Mouse (Mus musculus): ENCODE data around the gene Zkscan1. TPM values are rescaled to one million over a fixed set of nuclear protein-coding genes. Genes with fewer than 3 reads are reported as not detected.
A peak's percentile ranks its signal among the peaks of the same experiment; 100 is the strongest.
"Not testable (repeated sequence)": the region's sequence is repeated elsewhere in the genome, so short reads cannot be mapped to it uniquely, and the experiment has no call there.

Gene Zkscan1
- total RNA-seq (2021): 10 to 100 TPM; 42.8 to 44.7 TPM
- long read RNA-seq, experiment 1, full-length matches to known transcripts: 6 of 9 reads
- long read RNA-seq, experiment 1, partial matches to known transcripts: 0 of 9 reads
- long read RNA-seq, experiment 1, other reads (novel, unspliced or antisense): 3 of 9 reads
- long read RNA-seq, experiment 2, full-length matches to known transcripts: 7 of 9 reads
- long read RNA-seq, experiment 2, partial matches to known transcripts: 1 of 9 reads
- long read RNA-seq, experiment 2, other reads (novel, unspliced or antisense): 1 of 9 reads

DNA sequence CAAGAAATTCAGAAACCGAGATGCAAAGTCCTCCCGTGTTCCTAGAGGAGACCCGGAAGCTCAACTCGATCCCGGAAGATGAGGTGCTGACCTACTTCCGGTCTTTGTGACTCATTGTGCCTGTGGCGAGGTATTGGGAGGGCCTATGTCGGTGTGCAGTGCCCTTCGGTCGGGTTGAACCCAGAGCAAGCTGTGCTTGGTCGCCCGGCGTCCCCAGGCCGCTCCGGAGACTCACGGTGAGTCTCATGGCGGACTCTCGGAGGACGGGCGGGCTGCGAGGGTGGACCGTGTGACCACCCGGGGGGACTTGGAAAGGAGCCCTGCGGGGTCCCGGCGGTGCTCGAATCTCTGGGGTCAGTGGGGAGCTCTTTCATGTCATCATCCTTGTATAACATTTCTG lies at the start of gene Zkscan1:
Gene Zkscan1 (plus strand): TSS at position 89 of the 400 bp plus-strand sequence.
- peak; percentile 76 to 88 for DNase-seq (ENCODE audit: low spot score in 2 of 2)

DNA sequence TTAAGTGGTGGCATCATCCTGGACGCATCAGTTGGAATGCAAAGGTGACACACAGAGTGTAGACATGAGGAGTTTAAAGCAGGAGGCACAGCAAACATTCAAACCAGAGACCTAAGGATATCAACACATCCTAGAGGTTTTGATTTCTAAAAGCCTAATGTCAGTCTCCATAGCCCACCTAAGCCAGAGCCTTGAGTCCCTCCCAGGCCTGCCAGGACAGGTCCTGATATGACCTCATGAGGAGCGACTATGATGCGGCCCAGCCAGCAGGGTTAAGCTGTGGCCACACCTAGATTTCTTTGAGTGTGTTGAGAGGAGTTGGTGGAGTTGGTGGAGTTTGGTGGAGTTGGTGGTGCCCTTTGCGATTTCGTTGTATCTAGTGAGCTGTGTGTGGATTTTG lies 32.0 kb upstream of the Zkscan1 start, which contains the start of gene Smok3c:
Gene Smok3c (plus strand): TSS at position 301 of the 400 bp plus-strand sequence.
- DNase-seq (ENCODE audit: low spot score in 2 of 2): not testable (repeated sequence)

DNA sequence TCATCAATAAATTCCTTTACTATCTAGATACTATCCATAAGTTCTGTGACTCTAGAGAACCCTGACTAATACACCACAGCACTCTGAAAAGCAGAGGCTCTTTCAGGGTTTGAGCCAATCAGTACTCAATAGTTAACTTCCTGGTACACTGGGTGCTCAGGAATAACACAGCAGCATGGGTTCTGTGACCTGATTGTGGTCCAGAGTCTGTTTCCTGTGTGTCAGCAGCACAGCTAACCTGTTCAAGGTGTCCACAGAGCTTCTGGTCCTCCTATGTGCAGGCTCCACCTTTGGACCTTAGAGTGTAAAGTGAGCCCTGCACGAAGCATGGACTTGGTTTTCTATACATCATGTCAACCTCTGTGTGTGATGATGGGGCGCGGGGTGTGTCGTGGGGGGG lies 11.1 kb upstream of the Zkscan1 start:
- DNase-seq (ENCODE audit: low spot score in 2 of 2): no peak

GRCm38 (mm10) chr5:138075684-138076083 lies 9.2 kb upstream of the Zkscan1 start:
- DNase-seq (ENCODE audit: low spot score in 2 of 2): no peak

GRCm38 (mm10) chr5:138076148-138076547 lies 8.7 kb upstream of the Zkscan1 start:
- DNase-seq (ENCODE audit: low spot score in 2 of 2): no peak

DNA sequence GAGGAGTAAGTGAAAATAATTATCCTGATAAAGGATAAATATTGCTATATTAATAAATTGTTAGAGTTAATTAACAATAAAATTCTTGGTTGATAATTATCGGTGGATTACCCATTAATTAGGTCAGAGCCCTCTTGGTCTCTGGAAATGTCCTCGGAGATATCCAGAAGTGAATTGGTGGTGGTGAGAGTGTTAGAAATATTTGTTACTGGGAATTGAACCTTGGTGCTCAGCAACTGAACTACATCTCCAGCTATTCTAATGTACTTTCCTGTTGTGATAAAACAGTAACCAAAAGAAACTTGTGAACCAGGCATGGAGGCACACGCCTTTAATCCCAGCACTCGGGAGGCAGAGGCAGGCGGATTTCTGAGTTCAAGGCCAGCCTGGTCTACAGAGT lies 4.4 kb upstream of the Zkscan1 start:
- DNase-seq (ENCODE audit: low spot score in 2 of 2): no peak

GRCm38 (mm10) chr5:138081446-138081845 lies 3.4 kb upstream of the Zkscan1 start:
- DNase-seq (ENCODE audit: low spot score in 2 of 2): no peak

- DNase-seq (ENCODE audit: low spot score in 2 of 2): no peak
These were observed 1.5 kb upstream of the Zkscan1 start for GRCm38 (mm10) chr5:138083318-138083900.

- DNase-seq (ENCODE audit: low spot score in 2 of 2): no peak
These were observed 948 bp upstream of the Zkscan1 start for GRCm38 (mm10) chr5:138083936-138084335.

DNA sequence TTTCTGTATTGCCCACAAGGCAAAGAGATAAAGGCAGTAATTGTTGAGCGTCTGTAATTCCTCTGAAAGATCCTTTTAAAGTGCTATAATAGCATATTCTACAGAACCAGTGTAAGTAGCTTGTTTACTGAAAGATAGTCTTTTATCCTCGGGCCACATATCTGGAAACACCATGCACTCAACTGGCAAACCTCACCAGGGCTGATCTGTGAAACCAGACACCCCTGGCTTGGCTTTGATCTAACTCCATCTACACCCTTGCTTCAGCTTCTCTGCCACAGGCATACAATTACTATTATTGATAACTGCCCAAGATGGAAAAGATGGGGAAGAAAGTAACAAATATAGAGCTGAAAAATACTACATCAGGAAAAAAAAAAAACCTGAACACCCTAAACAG lies 377 bp upstream of the Zkscan1 start:
- DNase-seq (ENCODE audit: low spot score in 2 of 2): no peak

DNA sequence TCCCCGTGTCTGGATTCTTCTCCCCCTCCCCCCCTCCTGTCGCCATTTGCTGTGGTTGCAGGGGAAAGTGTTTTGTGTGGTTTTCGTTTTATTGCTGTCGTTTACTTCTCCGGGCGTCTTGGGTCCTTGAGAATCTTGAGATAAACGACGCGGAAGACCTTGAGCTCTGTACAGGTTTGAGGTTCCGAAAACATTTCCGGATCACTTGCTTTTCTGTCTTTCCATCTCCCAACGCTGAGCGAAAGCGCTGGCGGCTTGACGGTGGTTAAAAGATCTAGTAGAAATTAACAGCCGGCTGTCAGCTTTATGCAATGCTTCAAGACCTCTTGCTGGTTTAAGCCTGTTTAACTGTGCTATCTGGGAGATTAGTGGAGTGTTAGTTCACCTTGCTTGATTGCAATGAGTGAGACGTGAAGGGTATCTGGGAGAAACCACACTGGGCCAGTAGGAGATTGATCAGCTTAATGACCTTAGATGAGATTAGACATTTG lies 582 bp downstream of the Zkscan1 start:
- DNase-seq (ENCODE audit: low spot score in 2 of 2): peak; percentile 20 to 27

- DNase-seq (ENCODE audit: low spot score in 2 of 2): no peak
These were observed 2.0 kb downstream of the Zkscan1 start for GRCm38 (mm10) chr5:138086842-138087241.

DNA sequence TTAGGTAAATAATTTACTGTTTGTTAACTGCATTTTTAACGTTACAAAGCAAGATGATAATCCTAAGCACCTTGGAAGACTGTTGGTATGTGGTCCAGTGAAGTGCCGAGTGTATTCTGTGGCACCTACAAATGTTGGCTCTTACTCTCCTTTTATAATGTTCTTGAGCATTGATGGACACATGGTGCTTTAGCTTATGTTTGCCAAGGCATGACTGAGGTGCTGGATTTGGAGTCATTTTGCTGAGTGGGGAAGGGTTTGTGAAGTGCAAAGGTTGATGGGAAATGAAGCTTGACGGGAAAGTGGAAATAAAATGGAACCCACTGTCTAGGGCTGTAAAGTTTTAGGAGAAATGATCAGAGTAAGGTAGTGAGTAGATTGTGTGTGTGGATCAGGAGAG lies 3.5 kb downstream of the Zkscan1 start:
- DNase-seq (ENCODE audit: low spot score in 2 of 2): no peak

DNA sequence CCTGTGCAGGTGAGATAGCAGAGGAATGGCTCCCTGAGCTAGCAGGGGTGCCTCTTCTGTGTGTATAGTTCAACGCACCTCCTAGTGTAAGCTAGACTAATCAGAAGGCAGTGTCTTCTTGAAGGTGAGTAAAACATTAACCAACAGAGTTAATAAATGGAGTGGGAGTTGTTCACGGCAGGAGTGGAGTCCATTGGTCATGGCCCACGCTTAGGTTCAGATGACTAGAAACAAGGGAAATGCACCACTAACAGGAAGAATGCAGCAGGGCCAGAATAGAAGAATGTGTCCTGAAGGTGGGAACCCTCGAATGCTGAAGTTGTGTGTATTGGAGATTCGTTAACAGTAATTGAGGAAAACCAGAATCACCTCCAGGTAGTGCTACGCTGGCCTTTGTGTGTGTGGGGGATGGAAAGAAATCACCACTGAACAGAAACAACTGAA lies 4.2 kb downstream of the Zkscan1 start:
- DNase-seq (ENCODE audit: low spot score in 2 of 2): no peak

DNA sequence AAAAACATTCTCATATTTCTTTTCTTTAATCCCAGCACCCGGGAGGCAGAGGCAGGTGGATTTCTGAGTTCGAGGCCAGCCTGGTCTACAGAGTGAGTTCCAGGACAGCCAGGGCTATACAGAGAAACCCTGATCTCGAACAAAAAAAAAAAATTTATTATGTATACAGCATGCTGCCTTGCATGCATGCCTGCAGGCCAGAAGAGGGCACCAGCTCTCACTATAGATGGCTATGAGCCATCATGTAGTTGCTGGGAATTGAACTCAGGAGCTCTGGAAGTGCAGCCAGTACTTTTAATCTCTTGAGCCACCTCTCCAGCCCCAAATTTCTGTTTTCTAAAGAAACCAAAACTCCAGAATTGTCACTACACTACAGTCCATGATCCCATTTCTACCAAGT lies 5.4 kb downstream of the Zkscan1 start:
- DNase-seq (ENCODE audit: low spot score in 2 of 2): no peak

DNA sequence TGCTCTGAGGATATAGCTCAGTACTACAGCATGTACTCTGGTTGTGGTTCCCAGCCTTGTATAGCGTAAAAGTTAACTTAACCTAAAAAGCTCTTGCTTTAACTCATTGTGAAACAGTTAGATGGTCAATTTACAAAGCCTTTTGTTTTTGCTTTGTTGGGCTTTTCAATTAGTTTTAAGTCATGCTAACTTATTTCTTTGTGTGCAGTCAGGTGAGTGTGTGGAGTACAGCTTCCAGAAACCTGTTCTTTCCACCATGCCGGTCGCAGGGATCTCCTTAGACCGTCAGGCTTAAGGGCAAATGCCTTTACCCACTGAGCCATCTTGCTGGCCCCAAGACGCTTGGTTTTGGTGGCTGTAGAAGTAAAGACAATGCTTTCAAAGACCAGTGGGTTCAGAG lies 5.9 kb downstream of the Zkscan1 start:
- DNase-seq (ENCODE audit: low spot score in 2 of 2): no peak

DNA sequence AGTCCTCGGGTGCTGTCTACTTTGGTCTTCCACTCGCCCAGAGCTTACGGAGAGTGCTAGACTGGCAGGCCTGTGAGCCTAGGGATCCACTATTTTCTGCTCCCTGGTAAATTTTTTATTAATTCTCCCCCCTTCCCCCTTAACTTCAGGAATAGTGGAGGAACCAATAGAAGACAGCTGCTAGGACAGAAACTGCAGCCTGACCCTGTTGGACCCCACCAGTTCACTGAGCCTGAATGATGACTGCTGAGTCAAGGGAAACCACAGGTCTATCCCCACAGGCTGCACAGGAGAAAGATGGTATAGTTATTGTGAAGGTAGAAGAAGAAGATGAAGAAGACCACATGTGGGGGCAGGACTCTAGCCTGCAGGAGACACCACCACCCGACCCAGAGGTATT lies 7.9 kb downstream of the Zkscan1 start:
- no peak for DNase-seq (ENCODE audit: low spot score in 2 of 2)

GRCm38 (mm10) chr5:138094474-138094873 lies 9.6 kb downstream of the Zkscan1 start:
- no peak for DNase-seq (ENCODE audit: low spot score in 2 of 2)

GRCm38 (mm10) chr5:138104976-138105375 lies 20.1 kb downstream of the Zkscan1 start:
- no peak for DNase-seq (ENCODE audit: low spot score in 2 of 2)

GRCm38 (mm10) chr5:138107130-138107529 lies 22.2 kb downstream of the Zkscan1 start:
- no peak for DNase-seq (ENCODE audit: low spot score in 2 of 2)

- not testable (repeated sequence) for DNase-seq (ENCODE audit: low spot score in 2 of 2)
These were observed 25.0 kb downstream of the Zkscan1 start for GRCm38 (mm10) chr5:138109847-138110396.

Measured in layer of hippocampus, postnatal 14 days (tissue).